Mouse (Mus musculus): ENCODE measurements at regions not wholly inside any gene's neighbourhood (a gene's known extent, or its start where the extent isn't known, plus 50 kb on each side); places are given as distances from the start of the nearest gene placed in this dataset.
A peak's percentile ranks its signal among the peaks of the same experiment; 100 is the strongest.

DNA sequence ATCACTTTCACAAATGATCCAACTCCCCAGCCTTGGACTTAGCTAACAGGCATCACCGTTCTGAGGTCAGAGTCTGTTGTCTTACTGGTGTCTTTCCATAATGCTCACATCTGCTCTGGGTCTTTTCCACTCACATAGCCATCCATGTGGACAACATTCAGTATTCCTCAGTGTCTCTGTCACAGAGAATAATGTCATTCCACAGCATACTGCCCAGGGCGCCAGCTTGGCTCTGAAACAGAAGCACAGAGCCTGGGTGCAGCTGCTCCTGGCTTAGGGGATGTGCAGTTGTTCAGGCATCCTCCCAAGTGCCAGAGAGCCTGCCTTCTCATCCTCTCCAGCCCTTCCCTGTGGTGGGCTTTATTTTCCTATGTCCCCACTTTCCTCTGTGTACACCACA lies 226.7 kb upstream of the Mki67 start:
- Histone ChIP-seq H3K9me3 (ENCODE audit: low read length) (no peaks in the 10 kb centered on the region), H3K36me3 (ENCODE audit: insufficient read depth, low read length) (no peaks in the 10 kb centered on the region), H3K4me3 (ENCODE audit: low read length) (no peak overlapping the region), H3K27me3 (ENCODE audit: insufficient read depth, low read length) (no peaks in the 10 kb centered on the region), H3K27ac (no peak overlapping the region), H3K4me1 (ENCODE audit: insufficient read depth, low read length) (0 out of 2 replicates have a peak, but pooled peaks cover 4% of the 10 kb centered on the region), H3K4me2 (ENCODE audit: low read depth, low read length) (no peak overlapping the region), H3K9ac (replicated peaks; ENCODE audit: low read length) (no peak overlapping the region)
- 54% methylated on average over 2 of the region's 2 CpGs for WGBS
- TF ChIP-seq CTCF (IDR thresholded peaks at IDR 0.05; ENCODE audit: low read depth) = no peak
- DNase-seq (ENCODE audit: low spot score) (peak; percentile 16), ATAC-seq (no peak)

DNA sequence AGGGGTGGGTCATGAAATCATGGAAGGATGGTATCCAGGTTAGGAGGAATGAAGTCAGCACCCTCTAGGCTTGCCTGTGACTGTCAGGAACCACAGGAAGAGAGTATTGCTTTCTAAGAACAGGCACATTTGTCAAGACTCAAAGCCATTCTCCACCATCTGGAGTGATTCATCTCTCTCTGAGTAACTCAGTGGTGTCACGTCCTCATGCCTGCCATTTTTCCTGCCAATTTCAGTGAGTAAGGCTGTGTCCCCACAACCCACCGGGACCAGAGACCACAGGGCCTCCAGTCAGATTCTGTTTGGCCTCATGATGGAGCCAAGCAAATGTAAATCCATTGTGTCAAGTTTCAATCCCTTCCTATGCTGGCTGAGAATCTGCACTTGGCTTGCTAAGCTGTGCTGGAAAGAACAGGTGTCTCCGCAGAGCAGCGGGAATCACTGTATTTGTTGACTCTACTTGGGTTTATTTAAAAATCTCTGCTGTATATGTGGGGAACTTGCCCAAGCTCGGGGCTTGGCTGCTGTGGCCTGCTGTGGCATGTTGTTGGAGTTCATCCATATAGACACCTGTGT lies 230.0 kb upstream of the Mki67 start:
- 66% methylated on average over 5 of the region's 5 CpGs for WGBS
- ATAC-seq (no peak), DNase-seq (ENCODE audit: low spot score) (no peak)
- Histone ChIP-seq H3K4me1 (ENCODE audit: insufficient read depth, low read length) (0 out of 2 replicates have a peak, but pooled peaks cover 4% of the 10 kb centered on the region), H3K27me3 (ENCODE audit: insufficient read depth, low read length) (no peaks in the 10 kb centered on the region), H3K4me3 (ENCODE audit: low read length) (no peak overlapping the region), H3K36me3 (ENCODE audit: insufficient read depth, low read length) (no peaks in the 10 kb centered on the region), H3K9ac (replicated peaks; ENCODE audit: low read length) (no peak overlapping the region), H3K9me3 (ENCODE audit: low read length) (no peaks in the 10 kb centered on the region), H3K27ac (no peak overlapping the region), H3K4me2 (ENCODE audit: low read depth, low read length) (no peak overlapping the region)
- TF ChIP-seq CTCF (IDR thresholded peaks at IDR 0.05; ENCODE audit: low read depth) = no peak

DNA sequence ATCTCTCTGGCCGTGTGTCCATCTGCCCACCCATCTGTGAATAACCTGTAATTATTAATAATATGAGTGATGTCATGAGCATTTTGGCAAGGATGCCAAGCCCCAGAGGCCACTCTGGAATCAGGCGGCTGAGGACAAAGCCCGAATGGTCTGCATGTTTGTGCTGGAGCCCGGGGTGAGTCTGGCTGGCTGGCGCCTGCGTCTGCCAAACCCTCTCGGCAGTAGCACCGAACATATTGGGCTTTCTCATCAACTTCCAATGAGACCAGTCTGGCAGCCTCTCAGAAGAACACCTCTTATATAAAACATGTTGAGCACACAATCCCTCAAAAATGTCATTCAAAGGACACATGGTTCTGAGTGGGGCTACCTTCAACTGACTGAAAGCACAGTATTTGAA lies 244.9 kb upstream of the Mki67 start:
- no peak for TF ChIP-seq CTCF (IDR thresholded peaks at IDR 0.05; ENCODE audit: low read depth)
- DNase-seq (ENCODE audit: low spot score) = peak; percentile 77
- Histone ChIP-seq H3K4me2 (ENCODE audit: low read depth, low read length) (no peak overlapping the region), H3K9ac (replicated peaks; ENCODE audit: low read length) (no peak overlapping the region), H3K27me3 (ENCODE audit: insufficient read depth, low read length) (no peaks in the 10 kb centered on the region), H3K27ac (no peak overlapping the region), H3K9me3 (ENCODE audit: low read length) (no peaks in the 10 kb centered on the region), H3K4me1 (ENCODE audit: insufficient read depth, low read length) (peaks cover 11% of the 10 kb centered on the region), H3K4me3 (ENCODE audit: low read length) (no peak overlapping the region), H3K36me3 (ENCODE audit: insufficient read depth, low read length) (no peaks in the 10 kb centered on the region)
- WGBS = 31% methylated on average over 8 of the region's 8 CpGs
- peak; percentile 70 for ATAC-seq

DNA sequence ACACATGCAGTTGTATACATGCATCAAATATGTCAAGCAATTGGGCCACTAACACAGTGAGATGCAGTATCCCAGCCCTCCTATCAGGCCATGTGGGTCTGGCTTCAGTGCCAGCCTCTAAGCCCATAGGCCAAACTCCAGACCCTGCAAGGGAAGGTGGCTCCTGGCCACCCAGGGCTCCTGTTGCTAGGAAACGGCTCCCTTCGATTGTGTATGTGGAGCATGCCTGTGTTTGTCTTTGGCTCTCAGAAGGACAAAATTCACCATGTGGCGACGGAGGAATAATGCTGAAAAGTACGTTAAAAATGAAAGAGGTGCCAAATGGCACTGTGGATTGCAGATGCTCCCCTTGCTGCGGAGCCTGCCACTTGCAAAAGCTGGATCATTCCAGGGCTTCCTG lies 249.4 kb upstream of the Mki67 start:
- no peaks in the 10 kb centered on the region for H3K36me3 ChIP-seq (ENCODE audit: insufficient read depth, low read length)
- H3K9me3 ChIP-seq (ENCODE audit: low read length) = no peaks in the 10 kb centered on the region
- ATAC-seq = peak; percentile 85; the same call in 1 of the 2 replicates
- peak; percentile 75 for DNase-seq (ENCODE audit: low spot score)
- TF ChIP-seq CTCF (IDR thresholded peaks at IDR 0.05; ENCODE audit: low read depth) = no peak
- H3K4me3 ChIP-seq (ENCODE audit: low read length) = no peak overlapping the region
- peak overlapping the region; percentile 37; the same call in 1 of the 2 replicates for H3K27ac ChIP-seq
- no peaks in the 10 kb centered on the region for H3K27me3 ChIP-seq (ENCODE audit: insufficient read depth, low read length)
- no peak overlapping the region for H3K4me2 ChIP-seq (ENCODE audit: low read depth, low read length)
- H3K4me1 ChIP-seq (ENCODE audit: insufficient read depth, low read length) = peaks cover 16% of the 10 kb centered on the region
- WGBS = 17% methylated on average over 6 of the region's 6 CpGs
- no peak overlapping the region for H3K9ac ChIP-seq (replicated peaks; ENCODE audit: low read length)

DNA sequence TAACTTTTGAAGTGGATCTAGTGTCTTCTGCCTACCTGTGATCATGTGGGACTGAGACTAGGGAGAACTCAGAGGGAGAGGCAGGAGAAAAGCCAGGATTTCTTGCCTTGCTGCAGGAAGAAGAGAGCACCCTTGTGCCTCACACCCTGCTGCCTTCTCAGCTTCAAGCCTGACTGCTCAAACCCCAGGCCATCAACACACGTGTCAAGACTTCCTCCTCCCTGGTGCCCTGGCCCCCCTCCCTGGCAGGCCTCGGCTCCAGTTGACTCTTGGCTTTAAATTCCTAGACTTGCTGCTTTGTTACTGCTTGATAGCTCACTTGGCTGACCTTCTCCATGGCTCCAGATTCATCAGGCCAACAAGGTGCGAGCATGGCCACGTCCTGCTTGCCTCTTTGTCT lies 250.1 kb upstream of the Mki67 start:
- Histone ChIP-seq H3K9ac (replicated peaks; ENCODE audit: low read length) (no peak overlapping the region), H3K27ac (no peak overlapping the region), H3K4me1 (ENCODE audit: insufficient read depth, low read length) (peaks cover 12% of the 10 kb centered on the region), H3K27me3 (ENCODE audit: insufficient read depth, low read length) (no peaks in the 10 kb centered on the region), H3K4me3 (ENCODE audit: low read length) (no peak overlapping the region), H3K36me3 (ENCODE audit: insufficient read depth, low read length) (no peaks in the 10 kb centered on the region), H3K9me3 (ENCODE audit: low read length) (no peaks in the 10 kb centered on the region), H3K4me2 (ENCODE audit: low read depth, low read length) (no peak overlapping the region)
- DNase-seq (ENCODE audit: low spot score) = no peak
- TF ChIP-seq CTCF (IDR thresholded peaks at IDR 0.05; ENCODE audit: low read depth) = no peak
- WGBS = 29% methylated on average over 4 of the region's 4 CpGs
- no peak for ATAC-seq

DNA sequence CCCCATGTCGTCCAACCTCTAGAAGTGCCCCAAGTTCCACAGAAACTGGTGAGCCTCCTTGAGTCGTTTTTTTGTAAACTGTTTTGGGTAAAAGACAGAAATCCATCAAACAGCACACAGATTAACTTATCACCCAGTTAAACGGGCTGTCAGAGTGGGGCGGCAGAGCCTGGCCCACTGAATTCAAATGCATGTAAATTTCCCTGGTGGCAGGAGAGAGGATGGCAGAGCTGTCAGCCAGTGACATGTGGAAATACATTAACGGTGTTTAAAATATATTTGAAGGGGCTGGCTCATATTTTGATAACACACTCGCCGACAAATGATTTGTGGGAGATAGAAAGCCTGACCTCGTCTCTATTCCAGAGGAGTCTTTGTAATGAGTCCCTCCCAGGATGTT lies 252.5 kb upstream of the Mki67 start:
- no peak for ATAC-seq
- DNase-seq (ENCODE audit: low spot score) = peak; percentile 39
- WGBS = 45% methylated on average over 8 of the region's 8 CpGs
- peak; percentile 26; the same call in 1 of the 2 replicates for TF ChIP-seq CTCF (IDR thresholded peaks at IDR 0.05; ENCODE audit: low read depth)
- no peaks in the 10 kb centered on the region for H3K27me3 ChIP-seq (ENCODE audit: insufficient read depth, low read length)
- no peak overlapping the region for H3K4me3 ChIP-seq (ENCODE audit: low read length)
- H3K27ac ChIP-seq = no peak overlapping the region
- H3K4me1 ChIP-seq (ENCODE audit: insufficient read depth, low read length) = peaks cover 12% of the 10 kb centered on the region
- H3K9ac ChIP-seq (replicated peaks; ENCODE audit: low read length) = no peak overlapping the region
- H3K4me2 ChIP-seq (ENCODE audit: low read depth, low read length) = no peak overlapping the region
- no peaks in the 10 kb centered on the region for H3K9me3 ChIP-seq (ENCODE audit: low read length)
- no peaks in the 10 kb centered on the region for H3K36me3 ChIP-seq (ENCODE audit: insufficient read depth, low read length)

DNA sequence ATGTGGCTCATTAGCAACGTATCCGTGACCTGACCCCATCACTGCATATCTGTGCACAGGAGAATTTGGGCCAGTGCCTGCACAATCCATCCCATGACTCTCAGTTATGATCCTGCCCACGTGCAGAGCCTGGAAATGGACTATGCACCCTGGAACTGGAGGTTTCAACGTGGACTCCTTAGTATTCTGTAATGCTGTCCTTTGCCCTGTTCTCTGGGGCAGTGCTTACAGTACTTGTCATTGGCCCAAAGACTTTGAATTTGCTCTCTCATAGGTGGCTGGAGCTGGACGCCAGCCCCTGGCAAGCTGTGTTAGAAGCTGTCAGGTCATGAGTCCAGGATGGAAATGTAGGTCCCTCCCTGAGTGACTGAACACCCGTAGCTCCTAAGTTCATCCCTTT lies 269.9 kb upstream of the Mki67 start:
- Histone ChIP-seq H3K4me1 (ENCODE audit: insufficient read depth, low read length) (no peaks in the 10 kb centered on the region), H3K36me3 (ENCODE audit: insufficient read depth, low read length) (no peaks in the 10 kb centered on the region), H3K9me3 (ENCODE audit: low read length) (no peaks in the 10 kb centered on the region), H3K9ac (replicated peaks; ENCODE audit: low read length) (no peak overlapping the region), H3K27ac (no peak overlapping the region), H3K4me2 (ENCODE audit: low read depth, low read length) (no peak overlapping the region), H3K27me3 (ENCODE audit: insufficient read depth, low read length) (no peaks in the 10 kb centered on the region), H3K4me3 (ENCODE audit: low read length) (no peak overlapping the region)
- DNase-seq (ENCODE audit: low spot score) = no peak
- no peak for ATAC-seq
- TF ChIP-seq CTCF (IDR thresholded peaks at IDR 0.05; ENCODE audit: low read depth) = no peak
- 70% methylated on average over 6 of the region's 6 CpGs for WGBS

All from hindbrain, postnatal 0 days (tissue).